Mouse (Mus musculus) kidney, adult 2 months (tissue): Measurements from ENCODE around the gene Defb43. TPM values are rescaled to one million over a fixed set of nuclear protein-coding genes. Genes with fewer than 3 reads are reported as not detected.
A peak's percentile ranks its signal among the peaks of the same experiment; 100 is the strongest.

Experiments
- DNase-seq: peaks from one replicate; pipeline ENCODE4 v3.0.0; 2021
- H3K27ac ChIP-seq: fragments of 200-500 bp; 2 replicates; pipeline ENCODE4 v1.5.1; 2012; ENCODE audit warnings: low read depth, low read length, control low read depth, inconsistent platforms; ENCODE audit not compliant: insufficient read depth
- H3K27me3 ChIP-seq: fragments of 200-500 bp; replicated peaks from 2 replicates; pipeline ENCODE4 v1.6.1; 2012; ENCODE audit warnings: mild to moderate bottlenecking, moderate library complexity, low read length, inconsistent platforms; ENCODE audit not compliant: control insufficient read depth, insufficient read depth
- H3K36me3 ChIP-seq: fragments of 200-500 bp; 2 replicates; pipeline ENCODE4 v1.6.1; 2012; ENCODE audit warnings: mild to moderate bottlenecking, moderate library complexity, low read length, inconsistent platforms; ENCODE audit not compliant: control insufficient read depth, insufficient read depth
- H3K4me1 ChIP-seq: fragments of 200-500 bp; 2 replicates; pipeline ENCODE4 v1.6.1; 2011; ENCODE audit warnings: low read length; ENCODE audit not compliant: control insufficient read depth, insufficient read depth
- H3K4me3 ChIP-seq: fragments of 200-500 bp; 2 replicates; pipeline ENCODE4 v1.5.1; 2011; ENCODE audit warnings: mild to moderate bottlenecking, low read depth, low read length, control low read depth; ENCODE audit not compliant: insufficient read depth
- CTCF ChIP-seq: fragments of 200-500 bp; conservative IDR thresholded peaks from 2 replicates; pipeline ENCODE4 v1.5.1; 2011; ENCODE audit warnings: low read depth, mild to moderate bottlenecking, control low read depth, low read length, moderate library complexity, mixed read lengths; ENCODE audit not compliant: insufficient read depth, insufficient read length
- POLR2A ChIP-seq: fragments of 200-500 bp; IDR thresholded peaks from one replicate; pipeline ENCODE4 v1.6.1; 2011; ENCODE audit warnings: low read depth, low read length, control low read depth
- whole genome bisulfite sequencing: fragments of 180-500 bp; shearing (Covaris S2); methylation state at CpG from one replicate; pipeline ENCODE4 v1.1.7; 2018; 5-methylcytosine and 5-hydroxymethylcytosine counted together
- polyA plus RNA-seq: library from polyadenylated mRNA; depleted of rRNA; stranded (reverse); fragments of >200 nt; gene quantifications from 2 replicates; pipeline ENCODE4 v1.2.3, GENCODE M21; 2012

Gene Defb43
- polyA plus RNA-seq, 1 experiment: not detected

DNA sequence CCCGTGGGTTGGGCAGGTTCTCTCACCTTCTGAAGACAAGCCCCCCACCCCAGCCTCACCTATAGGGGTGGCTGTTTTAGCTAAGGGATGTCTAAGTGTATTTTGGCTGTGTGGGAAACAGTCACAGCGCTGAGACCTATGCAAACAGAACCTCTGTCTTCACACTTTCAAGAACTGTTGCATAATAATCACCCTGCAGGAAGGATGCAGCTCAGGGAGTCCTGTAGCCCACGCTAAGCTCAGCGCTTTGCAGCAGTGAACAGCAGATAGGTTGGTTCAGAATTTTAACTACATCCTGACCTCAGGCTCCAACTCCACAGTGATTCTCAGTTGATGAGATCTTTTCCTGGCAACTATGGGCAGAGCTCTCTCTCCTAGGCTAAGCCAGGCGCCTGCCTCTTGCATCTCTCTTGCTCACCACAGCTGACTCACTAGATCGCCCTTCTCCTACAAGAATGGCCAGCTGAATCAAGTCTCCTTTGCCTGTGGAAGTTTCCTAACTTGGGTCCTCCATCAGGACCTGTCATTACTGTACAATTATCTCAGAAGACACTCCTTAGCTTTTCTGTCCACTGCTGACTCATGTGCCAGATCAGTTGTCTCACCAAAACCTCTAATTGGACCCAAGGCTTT lies 9.1 kb downstream of the Defb43 start:
- no peak for TF ChIP-seq CTCF
- no peak for TF ChIP-seq POLR2A
- no peak for DNase-seq
- no peak overlapping the region for H3K27ac ChIP-seq
- no peaks in the 10 kb centered on the region for H3K36me3 ChIP-seq
- 58% methylated on average over 6 of the region's 6 CpGs for WGBS
- no peaks in the 10 kb centered on the region for H3K4me1 ChIP-seq
- no peak overlapping the region for H3K4me3 ChIP-seq
- no peaks in the 10 kb centered on the region for H3K27me3 ChIP-seq

DNA sequence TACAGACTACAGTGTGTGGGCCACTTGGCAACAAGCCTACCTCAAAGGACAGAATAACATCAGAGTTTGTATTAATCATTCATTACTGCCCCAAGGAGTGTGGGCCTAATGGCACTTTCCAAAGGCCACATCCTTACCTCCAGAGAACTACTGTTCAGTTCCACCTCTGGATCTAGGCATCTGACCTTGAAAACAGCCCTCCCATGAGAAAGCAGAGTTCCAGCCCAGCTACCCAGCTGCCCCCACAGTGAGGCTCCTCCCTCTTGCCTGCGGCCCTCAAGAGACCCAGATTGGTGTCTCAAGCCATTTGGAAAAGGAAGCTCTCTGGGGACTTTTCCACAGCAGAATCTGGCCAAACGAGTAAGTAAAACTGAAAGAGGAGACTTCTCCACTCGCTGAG lies 35.1 kb downstream of the Defb43 start, which contains the start of gene Defb42:
Defb42 (plus strand) TSS at position 301 of the 400 bp plus-strand sequence.
- Histone ChIP-seq H3K27me3 (no peaks in the 10 kb centered on the region), H3K4me1 (no peaks in the 10 kb centered on the region), H3K36me3 (no peaks in the 10 kb centered on the region), H3K27ac (no peak within 1 kb of the TSS), H3K4me3 (no peak within 1 kb of the TSS)
- WGBS: 65% methylated on average over 3 of the region's 3 CpGs
- no peak for TF ChIP-seq POLR2A
- TF ChIP-seq CTCF: no peak
- DNase-seq: peak; percentile 10

DNA sequence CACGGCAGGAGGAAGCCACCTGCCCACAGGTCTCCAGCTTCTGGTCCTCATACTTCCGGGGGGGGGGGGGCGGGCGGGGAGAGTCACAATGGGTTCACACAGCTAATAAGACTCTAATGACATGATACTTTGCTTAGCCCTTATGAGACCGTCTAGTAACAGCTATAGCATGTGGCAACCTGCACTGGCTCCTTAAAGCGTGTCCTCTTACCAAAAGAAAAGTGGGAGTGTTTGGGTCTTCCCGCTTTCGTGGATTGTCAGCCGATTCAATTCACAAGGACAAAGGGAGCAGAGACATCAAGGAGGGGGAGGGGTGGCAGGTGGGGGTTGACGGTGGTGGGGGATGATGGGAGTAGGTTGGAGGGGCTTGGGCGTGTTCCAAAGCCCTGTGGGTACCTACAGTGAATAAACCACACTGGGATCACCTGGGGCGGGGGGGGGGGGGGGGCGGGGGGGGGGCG lies 38.4 kb downstream of the Defb43 start, which contains the start of gene Defb30:
Defb30 (minus strand) TSS at position 51 of the 461 bp plus-strand sequence.
- 75% methylated on average over 14 of the region's 14 CpGs for WGBS
- Histone ChIP-seq H3K36me3 (no peaks in the 10 kb centered on the region), H3K4me1 (no peaks in the 10 kb centered on the region), H3K27me3 (no peaks in the 10 kb centered on the region), H3K27ac (no peak within 1 kb of the TSS), H3K4me3 (no peak within 1 kb of the TSS)
- DNase-seq: no peak
- TF ChIP-seq POLR2A (no peak), CTCF (no peak)

DNA sequence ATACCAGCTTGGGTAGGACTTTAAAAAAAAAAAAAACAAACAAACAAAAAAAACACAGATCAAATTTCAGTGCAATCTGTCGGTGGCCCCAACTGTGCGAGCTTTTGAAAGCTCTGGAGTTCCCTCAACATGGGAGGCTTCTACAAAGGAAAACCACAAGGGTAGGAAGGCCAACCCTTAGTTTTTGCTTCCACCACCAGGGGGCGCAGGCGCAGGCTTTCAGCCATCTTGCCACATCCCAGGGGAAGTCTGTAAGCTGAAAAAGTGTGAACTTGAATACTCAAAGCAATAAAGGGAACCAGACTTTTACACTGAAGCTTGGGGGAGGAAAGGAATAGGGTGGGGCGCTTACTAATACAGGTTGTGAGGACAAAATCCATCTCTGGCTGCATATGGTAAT lies 39.2 kb downstream of the Defb43 start:
- peak; percentile 54 for DNase-seq
- H3K4me3 ChIP-seq: no peak overlapping the region
- TF ChIP-seq POLR2A (no peak), CTCF (peak; percentile 70)
- no peaks in the 10 kb centered on the region for H3K36me3 ChIP-seq
- H3K27ac ChIP-seq: no peak overlapping the region
- 37% methylated on average over 5 of the region's 5 CpGs for WGBS
- H3K4me1 ChIP-seq: no peaks in the 10 kb centered on the region
- no peaks in the 10 kb centered on the region for H3K27me3 ChIP-seq

DNA sequence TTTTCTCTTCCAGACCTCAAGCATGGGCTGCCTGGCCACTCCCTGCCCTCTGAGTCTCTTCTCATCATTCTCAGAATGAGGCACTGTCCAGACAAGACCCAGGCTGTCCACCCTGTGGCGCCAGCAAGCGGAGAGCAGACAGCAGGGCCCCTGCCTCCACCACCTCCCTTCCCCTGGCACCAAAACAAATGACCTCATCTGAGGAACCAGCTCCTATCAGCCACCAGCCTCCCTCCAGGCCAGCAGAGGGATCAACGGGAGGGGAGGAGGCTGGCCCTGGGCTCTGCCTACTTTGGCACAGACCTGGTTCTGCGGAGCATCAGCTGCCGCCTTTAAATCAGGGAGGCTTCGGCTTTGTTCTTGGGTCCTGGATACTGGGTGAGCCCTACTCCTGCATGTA lies 43.2 kb downstream of the Defb43 start:
- H3K4me1 ChIP-seq: no peaks in the 10 kb centered on the region
- DNase-seq: no peak
- 26% methylated on average over 6 of the region's 6 CpGs for WGBS
- no peak for TF ChIP-seq POLR2A
- TF ChIP-seq CTCF: no peak
- no peaks in the 10 kb centered on the region for H3K27me3 ChIP-seq
- no peaks in the 10 kb centered on the region for H3K36me3 ChIP-seq
- no peak overlapping the region for H3K4me3 ChIP-seq
- no peak overlapping the region for H3K27ac ChIP-seq

DNA sequence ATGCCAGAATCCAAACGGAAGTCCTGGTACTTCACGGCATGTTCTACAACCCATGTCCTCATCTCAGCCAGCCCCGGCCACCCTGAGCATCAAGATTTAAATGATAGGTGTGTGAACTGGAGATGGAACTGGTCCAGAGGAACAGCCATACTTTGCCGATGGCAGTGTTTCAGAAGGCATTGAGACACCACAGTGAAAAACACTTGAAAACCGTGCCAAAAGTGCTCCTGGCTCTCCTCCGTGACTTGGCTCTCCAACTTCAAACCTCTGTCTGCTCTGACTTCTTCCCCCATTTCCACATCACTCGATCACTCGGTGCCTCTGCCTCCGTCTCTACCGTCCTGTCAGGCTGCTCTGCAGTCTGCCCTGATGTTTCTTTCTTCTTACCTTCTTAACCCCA lies 48.8 kb downstream of the Defb43 start:
- no peak overlapping the region for H3K4me3 ChIP-seq
- no peaks in the 10 kb centered on the region for H3K27me3 ChIP-seq
- 75% methylated on average over 10 of the region's 10 CpGs for WGBS
- DNase-seq: no peak
- no peak overlapping the region for H3K27ac ChIP-seq
- no peak for TF ChIP-seq CTCF
- no peak for TF ChIP-seq POLR2A
- H3K36me3 ChIP-seq: no peaks in the 10 kb centered on the region
- H3K4me1 ChIP-seq: no peaks in the 10 kb centered on the region

DNA sequence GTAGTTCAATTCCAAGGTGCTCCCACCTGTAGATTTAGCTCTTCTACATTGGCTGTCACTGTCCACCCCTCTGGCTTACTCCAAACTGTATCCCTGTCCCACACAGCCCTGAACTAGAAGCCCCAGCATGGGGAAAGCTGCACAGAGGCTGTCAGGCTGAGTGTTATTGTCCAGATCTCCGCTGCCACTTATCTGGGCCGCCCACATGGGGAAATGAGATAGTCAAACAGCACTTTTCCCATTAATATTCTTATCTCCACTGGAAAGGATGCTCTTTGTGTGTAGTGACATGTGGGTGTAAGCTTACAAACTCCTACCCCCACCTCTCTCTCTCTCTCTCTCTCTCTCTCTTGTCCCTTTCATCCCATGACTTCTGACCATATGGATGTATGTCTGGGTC lies 50.6 kb downstream of the Defb43 start:
- Histone ChIP-seq H3K36me3 (no peaks in the 10 kb centered on the region), H3K27ac (no peak overlapping the region), H3K27me3 (no peaks in the 10 kb centered on the region), H3K4me1 (no peaks in the 10 kb centered on the region), H3K4me3 (no peak overlapping the region)
- no peak for DNase-seq
- 96% methylated on average over 2 of the region's 2 CpGs for whole genome bisulfite sequencing
- TF ChIP-seq POLR2A (no peak), CTCF (no peak)
